Mouse (Mus musculus) kidney, adult 2 months (tissue): ENCODE measurements around the gene Klrc3. TPM values are rescaled to one million over a fixed set of nuclear protein-coding genes. Genes with fewer than 3 reads are reported as not detected.
"Not testable (repeated sequence)": the region's sequence is repeated elsewhere in the genome, so short reads cannot be mapped to it uniquely, and the experiment has no call there.

ENCODE experiments used
- DNase-seq: peaks from one replicate; pipeline ENCODE4 v3.0.0; 2021
- H3K27ac ChIP-seq: fragments of 200-500 bp; 2 replicates; pipeline ENCODE4 v1.5.1; 2012; ENCODE audit warnings: low read depth, low read length, control low read depth, inconsistent platforms; ENCODE audit not compliant: insufficient read depth
- H3K27me3 ChIP-seq: fragments of 200-500 bp; replicated peaks from 2 replicates; pipeline ENCODE4 v1.6.1; 2012; ENCODE audit warnings: mild to moderate bottlenecking, moderate library complexity, low read length, inconsistent platforms; ENCODE audit not compliant: control insufficient read depth, insufficient read depth
- H3K36me3 ChIP-seq: fragments of 200-500 bp; 2 replicates; pipeline ENCODE4 v1.6.1; 2012; ENCODE audit warnings: mild to moderate bottlenecking, moderate library complexity, low read length, inconsistent platforms; ENCODE audit not compliant: control insufficient read depth, insufficient read depth
- H3K4me1 ChIP-seq: fragments of 200-500 bp; 2 replicates; pipeline ENCODE4 v1.6.1; 2011; ENCODE audit warnings: low read length; ENCODE audit not compliant: control insufficient read depth, insufficient read depth
- H3K4me3 ChIP-seq: fragments of 200-500 bp; 2 replicates; pipeline ENCODE4 v1.5.1; 2011; ENCODE audit warnings: mild to moderate bottlenecking, low read depth, low read length, control low read depth; ENCODE audit not compliant: insufficient read depth
- CTCF ChIP-seq: fragments of 200-500 bp; conservative IDR thresholded peaks from 2 replicates; pipeline ENCODE4 v1.5.1; 2011; ENCODE audit warnings: low read depth, mild to moderate bottlenecking, control low read depth, low read length, moderate library complexity, mixed read lengths; ENCODE audit not compliant: insufficient read depth, insufficient read length
- POLR2A ChIP-seq: fragments of 200-500 bp; IDR thresholded peaks from one replicate; pipeline ENCODE4 v1.6.1; 2011; ENCODE audit warnings: low read depth, low read length, control low read depth
- WGBS: fragments of 180-500 bp; shearing (Covaris S2); methylation state at CpG from one replicate; pipeline ENCODE4 v1.1.7; 2018; 5-methylcytosine and 5-hydroxymethylcytosine counted together
- polyA plus RNA-seq: library from polyadenylated mRNA; depleted of rRNA; stranded (reverse); fragments of >200 nt; gene quantifications from 2 replicates; pipeline ENCODE4 v1.2.3, GENCODE M21; 2012; rRNA removed

Gene Klrc3
- polyA plus RNA-seq, result 0.17 TPM in 1 of 2 replicates, not detected in the other

DNA sequence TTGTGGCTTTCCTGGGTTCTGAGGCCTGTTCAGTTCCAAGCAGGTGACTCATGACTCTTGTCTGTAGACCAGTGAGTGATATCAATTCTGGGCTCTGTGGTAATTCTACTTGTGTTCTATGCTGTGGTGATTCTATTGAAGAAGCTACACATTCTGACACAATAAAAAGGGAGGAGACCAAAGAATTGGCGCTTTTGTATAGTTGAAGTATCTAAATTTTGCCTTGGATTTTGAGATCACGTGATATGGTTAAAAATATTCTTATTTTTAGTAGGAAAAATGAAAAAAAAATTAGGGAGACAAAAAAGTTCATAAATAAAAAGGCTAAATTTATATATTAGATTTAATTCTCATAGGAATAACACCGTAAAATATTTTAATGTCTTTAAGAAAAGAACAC lies at the start of gene Klrc3:
TSS of gene Klrc3 (minus strand) at position 101 of the 400 bp plus-strand sequence.
- not testable (repeated sequence) for H3K4me1 ChIP-seq, H3K36me3 ChIP-seq, H3K27ac ChIP-seq, H3K4me3 ChIP-seq, DNase-seq, H3K27me3 ChIP-seq
- 83% methylated on average over 3 of the region's 3 CpGs for WGBS

DNA sequence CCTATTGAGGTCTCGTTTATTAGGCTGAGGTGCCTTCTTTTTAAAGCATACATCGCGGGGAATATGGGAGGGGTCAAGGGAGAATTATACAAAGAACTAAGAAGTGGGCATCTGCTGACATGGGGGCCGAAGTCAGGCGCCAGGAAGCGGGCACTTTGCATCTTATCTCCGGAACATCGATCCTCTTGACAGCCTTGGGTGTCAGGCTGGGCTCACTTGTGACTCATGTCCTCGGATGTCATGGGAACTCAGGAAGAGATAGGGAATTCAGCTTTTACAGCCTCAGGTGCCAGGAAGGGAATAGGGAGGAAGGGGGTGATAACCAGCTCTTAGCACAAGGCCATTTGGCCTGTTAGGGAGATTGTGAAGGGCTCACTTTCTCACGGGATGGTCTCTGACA lies 48.3 kb upstream of the Klrc3 start:
- not testable (repeated sequence) for DNase-seq, H3K4me1 ChIP-seq, H3K4me3 ChIP-seq, H3K36me3 ChIP-seq, H3K27me3 ChIP-seq, H3K27ac ChIP-seq
- 52% methylated on average over 10 of the region's 10 CpGs for WGBS

DNA sequence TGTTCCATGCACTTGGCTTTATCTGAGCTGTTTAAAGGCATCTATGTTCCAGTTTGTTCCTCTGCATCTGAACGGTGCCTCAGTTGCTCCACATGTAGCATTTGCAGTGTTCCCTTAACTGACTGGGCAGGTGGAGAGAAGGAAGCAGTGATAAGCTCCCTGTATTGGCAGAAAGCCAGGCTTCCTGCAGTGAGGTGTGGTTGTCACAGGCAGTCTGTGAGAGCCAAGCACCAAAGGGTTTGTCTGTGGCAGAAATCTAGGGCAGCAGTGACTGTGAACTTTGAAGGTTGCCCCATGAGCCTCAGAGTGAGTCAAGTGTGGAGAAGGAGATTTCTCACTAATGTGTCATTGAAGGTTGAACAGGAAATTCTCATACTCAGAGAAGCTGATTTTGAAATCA lies 37.2 kb upstream of the Klrc3 start:
- TF ChIP-seq POLR2A (no peak), CTCF (no peak)
- H3K36me3 ChIP-seq, result no peaks in the 10 kb centered on the region
- H3K4me3 ChIP-seq, result no peak overlapping the region
- H3K4me1 ChIP-seq, result no peaks in the 10 kb centered on the region
- peak; percentile 5 for DNase-seq
- H3K27ac ChIP-seq, result no peak overlapping the region
- 72% methylated on average over 1 of the region's 1 CpGs for WGBS
- H3K27me3 ChIP-seq, result no peaks in the 10 kb centered on the region

DNA sequence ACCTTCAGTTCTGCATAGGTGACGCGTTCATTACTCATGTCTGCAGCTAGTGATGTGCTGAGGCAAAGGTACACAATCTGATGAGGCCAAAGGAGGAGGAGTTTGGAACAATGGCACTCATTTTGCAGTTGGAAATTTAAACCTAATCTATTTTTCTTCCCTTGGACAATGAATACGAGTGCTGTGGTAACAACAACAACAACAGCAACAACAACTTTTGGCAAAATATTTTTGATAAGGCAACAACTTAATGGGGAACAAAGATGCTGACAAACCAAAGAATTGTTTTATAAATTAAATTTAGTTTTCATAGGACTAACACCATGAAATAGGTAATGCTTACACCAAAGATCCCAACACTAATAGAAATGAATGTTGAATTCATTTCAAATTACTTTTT lies 35.7 kb upstream of the Klrc3 start, which contains the start of gene Klrc1:
TSS of gene Klrc1 (minus strand) at position 101 of the 400 bp plus-strand sequence.
- H3K4me3 ChIP-seq, result no peak within 1 kb of the TSS
- no peaks in the 10 kb centered on the region for H3K27me3 ChIP-seq
- H3K4me1 ChIP-seq, result no peaks in the 10 kb centered on the region
- 80% methylated on average over 3 of the region's 3 CpGs for WGBS
- H3K36me3 ChIP-seq, result no peaks in the 10 kb centered on the region
- no peak within 1 kb of the TSS for H3K27ac ChIP-seq
- DNase-seq, result no peak
- TF ChIP-seq CTCF (no peak), POLR2A (no peak)

DNA sequence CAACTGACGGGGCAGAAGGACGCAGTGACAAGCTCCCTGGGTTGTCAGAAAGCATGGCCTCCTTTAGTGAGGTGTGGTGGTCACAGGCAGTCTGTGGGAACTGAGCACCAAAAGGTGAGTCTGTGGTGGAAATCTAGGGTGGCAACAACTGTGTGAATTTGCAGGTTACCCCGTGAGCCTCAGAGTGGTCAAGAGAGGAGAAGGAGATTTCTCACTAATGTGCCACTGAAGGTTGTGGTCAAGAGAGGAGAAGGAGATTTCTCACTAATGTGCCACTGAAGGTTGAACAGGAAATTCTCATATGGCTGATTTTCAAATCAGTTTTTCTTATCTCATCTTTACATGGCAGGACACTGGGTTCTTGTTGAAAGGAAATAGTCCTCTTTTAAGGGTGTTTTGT lies 18.2 kb upstream of the Klrc3 start:
- not testable (repeated sequence) for H3K36me3 ChIP-seq, H3K27me3 ChIP-seq, H3K27ac ChIP-seq, H3K4me1 ChIP-seq, DNase-seq, H3K4me3 ChIP-seq
- no CpG with 5 or more reads among the region's 3 CpGs for WGBS

DNA sequence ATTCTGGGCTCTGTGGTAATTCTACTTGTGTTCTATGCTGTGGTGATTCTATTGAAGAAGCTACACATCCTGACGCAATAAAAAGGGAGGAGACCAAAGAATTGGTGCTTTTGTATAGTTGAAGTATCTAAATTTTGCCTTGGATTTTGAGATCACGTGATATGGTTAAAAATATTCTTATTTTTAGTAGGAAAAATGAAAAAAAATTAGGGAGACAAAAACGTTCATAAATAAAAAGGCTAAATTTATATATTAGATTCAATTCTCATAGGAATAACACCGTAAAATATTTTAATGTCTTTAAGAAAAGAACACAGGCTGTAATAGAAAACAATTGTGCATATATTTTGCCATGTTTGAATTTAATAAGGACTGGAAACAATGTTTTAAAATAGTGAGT lies 17.5 kb upstream of the Klrc3 start, which contains the start of gene Klrc2:
TSS of gene Klrc2 (minus strand) at position 101 of the 400 bp plus-strand sequence.
- H3K27me3 ChIP-seq, H3K27ac ChIP-seq, H3K4me1 ChIP-seq, DNase-seq, H3K4me3 ChIP-seq, H3K36me3 ChIP-seq: not testable (repeated sequence)
- WGBS, result 77% methylated on average over 4 of the region's 4 CpGs

DNA sequence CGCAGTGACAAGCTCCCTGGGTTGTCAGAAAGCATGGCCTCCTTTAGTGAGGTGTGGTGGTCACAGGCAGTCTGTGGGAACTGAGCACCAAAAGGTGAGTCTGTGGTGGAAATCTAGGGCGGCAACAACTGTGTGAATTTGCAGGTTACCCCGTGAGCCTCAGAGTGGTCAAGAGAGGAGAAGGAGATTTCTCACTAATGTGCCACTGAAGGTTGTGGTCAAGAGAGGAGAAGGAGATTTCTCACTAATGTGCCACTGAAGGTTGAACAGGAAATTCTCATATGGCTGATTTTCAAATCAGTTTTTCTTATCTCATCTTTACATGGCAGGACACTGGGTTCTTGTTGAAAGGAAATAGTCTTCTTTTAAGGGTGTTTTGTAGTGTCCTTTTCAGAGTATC lies 917 bp upstream of the Klrc3 start:
- WGBS, result 60% methylated on average over 1 of the region's 3 CpGs
- not testable (repeated sequence) for H3K4me3 ChIP-seq, H3K36me3 ChIP-seq, H3K27ac ChIP-seq, H3K27me3 ChIP-seq, DNase-seq, H3K4me1 ChIP-seq

DNA sequence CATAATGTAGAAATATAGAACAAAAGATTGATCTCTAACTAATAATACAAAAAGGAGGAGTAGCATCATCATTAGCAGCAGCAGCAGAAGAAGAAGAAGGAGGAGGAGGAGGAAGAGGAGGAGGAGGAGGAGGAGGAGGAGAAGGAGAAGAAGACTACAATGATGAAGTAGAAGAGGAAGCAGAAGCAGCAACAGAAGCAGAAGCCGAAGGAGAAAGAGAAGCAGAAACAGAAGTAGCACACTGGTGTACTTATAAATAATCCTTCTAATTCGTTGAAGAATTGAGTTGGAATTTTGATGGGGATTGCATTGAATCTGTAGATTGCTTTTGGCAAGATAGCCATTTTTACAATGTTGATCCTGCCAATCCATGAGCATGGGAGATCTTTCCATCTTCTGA lies 12.1 kb downstream of the Klrc3 start:
- H3K27ac ChIP-seq, H3K36me3 ChIP-seq, H3K4me3 ChIP-seq, DNase-seq, H3K4me1 ChIP-seq, H3K27me3 ChIP-seq: not testable (repeated sequence)
- WGBS, result 83% methylated on average over 2 of the region's 2 CpGs
